Mouse (Mus musculus): ENCODE results near the gene Ankub1. TPM values are rescaled to one million over a fixed set of nuclear protein-coding genes. Genes with fewer than 3 reads are reported as not detected.

Ankub1 gene
- polyA plus RNA-seq (2012; rRNA removed) (not detected in 2 replicates), polyA plus RNA-seq (2014; fragmentation: Nextera tagmentation; extraction: Ambion mirVana) (0.07 TPM in 1 of 2 replicates, not detected in the other)

GRCm38 (mm10) chr3:57692719-57693118 is at the start of gene Ankub1:
Gene Ankub1, minus strand, starts transcription at chr3:57692799.
- H3K4me1 ChIP-seq (ENCODE audit: control insufficient read depth, insufficient read depth, low read length) = no peaks in the 10 kb centered on the region
- H3K36me3 ChIP-seq (ENCODE audit: control insufficient read depth, insufficient read depth, low read length) = no peaks in the 10 kb centered on the region
- no peak for TF ChIP-seq POLR2A (IDR thresholded peaks at IDR 0.05; ENCODE audit: borderline replicate concordance, extremely low read depth, insufficient read depth, insufficient read length)
- no peak within 1 kb of the TSS for H3K9ac ChIP-seq (ENCODE audit: low read depth, low read length, severe bottlenecking)
- no peak for ATAC-seq (ENCODE audit: low FRiP score, low read depth)
- no peaks in the 10 kb centered on the region for H3K9me3 ChIP-seq (ENCODE audit: control insufficient read depth, low read length)
- no peak within 1 kb of the TSS for H3K4me3 ChIP-seq (replicated peaks; ENCODE audit: low read length)
- H3K27me3 ChIP-seq (ENCODE audit: control insufficient read depth, insufficient read depth, low read length) = no peaks in the 10 kb centered on the region
- WGBS = 55% methylated on average over 2 of the region's 2 CpGs
- DNase-seq (ENCODE audit: low spot score) = no peak
- no peak within 1 kb of the TSS for H3K4me2 ChIP-seq (replicated peaks; ENCODE audit: low read depth, low read length, severe bottlenecking)
- no peak within 1 kb of the TSS for H3K27ac ChIP-seq (replicated peaks; ENCODE audit: low read depth, low read length)

- ATAC-seq (ENCODE audit: low FRiP score, low read depth) (no peak), DNase-seq (ENCODE audit: low spot score) (no peak)
- no peaks in the 10 kb centered on the region for H3K27me3 ChIP-seq (ENCODE audit: control insufficient read depth, insufficient read depth, low read length)
- WGBS = 98% methylated on average over 1 of the region's 1 CpGs
- no peaks in the 10 kb centered on the region for H3K9me3 ChIP-seq (ENCODE audit: control insufficient read depth, low read length)
- H3K4me1 ChIP-seq (ENCODE audit: control insufficient read depth, insufficient read depth, low read length) = 0 out of 2 replicates have a peak, but pooled peaks cover 10% of the 10 kb centered on the region
- H3K27ac ChIP-seq (replicated peaks; ENCODE audit: low read depth, low read length) = no peak overlapping the region
- no peak overlapping the region for H3K9ac ChIP-seq (ENCODE audit: low read depth, low read length, severe bottlenecking)
- TF ChIP-seq POLR2A (IDR thresholded peaks at IDR 0.05; ENCODE audit: borderline replicate concordance, extremely low read depth, insufficient read depth, insufficient read length) = no peak
- no peak overlapping the region for H3K4me3 ChIP-seq (replicated peaks; ENCODE audit: low read length)
- H3K4me2 ChIP-seq (replicated peaks; ENCODE audit: low read depth, low read length, severe bottlenecking) = no peak overlapping the region
- no peaks in the 10 kb centered on the region for H3K36me3 ChIP-seq (ENCODE audit: control insufficient read depth, insufficient read depth, low read length)
These were observed 47.2 kb upstream of the Ankub1 start for GRCm38 (mm10) chr3:57739830-57740229.

DNA sequence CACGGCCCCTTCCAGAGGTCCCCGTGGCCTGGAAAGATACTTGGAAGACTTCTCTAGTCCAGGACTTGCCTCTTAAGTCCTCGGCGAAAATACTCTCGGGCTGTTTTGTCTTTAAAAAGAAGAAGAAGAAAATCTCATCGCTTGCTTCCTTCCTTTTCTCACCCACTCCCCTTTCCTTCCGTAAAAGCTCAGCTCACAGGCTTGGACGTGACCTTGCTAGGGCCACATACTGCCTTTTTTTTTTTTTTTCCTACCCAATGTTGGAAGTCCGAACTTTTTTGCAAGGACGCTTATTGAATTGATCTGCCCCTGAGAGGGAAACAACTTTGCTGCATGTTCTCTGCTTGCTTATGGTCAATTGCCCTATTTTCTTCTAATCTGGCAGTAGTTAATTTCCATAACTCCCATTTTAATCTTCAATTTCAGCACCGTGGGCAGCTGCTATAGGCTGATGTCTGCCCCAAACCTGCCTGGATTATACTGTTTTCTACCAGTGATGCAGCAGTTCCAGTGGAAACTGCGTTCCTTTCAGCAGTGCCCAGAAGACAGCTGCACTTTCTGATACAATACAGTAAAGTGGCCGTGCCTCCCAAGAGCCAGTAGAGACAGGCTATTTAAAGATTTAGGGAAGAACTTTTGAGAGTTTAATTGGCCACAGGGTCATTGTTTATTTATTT is 44.0 kb upstream of the Ankub1 start:
- peak; percentile 22 for DNase-seq (ENCODE audit: low spot score)

GRCm38 (mm10) chr3:57735511-57736370 is 43.1 kb upstream of the Ankub1 start, which contains the start of gene Rnf13:
Gene Rnf13, plus strand, starts transcription at chr3:57736062.
- TF ChIP-seq POLR2A (IDR thresholded peaks at IDR 0.05; ENCODE audit: borderline replicate concordance, extremely low read depth, insufficient read depth, insufficient read length) = peak; percentile 58; the same call in 1 of the 2 replicates
- whole genome bisulfite sequencing = under 1% methylated on average over 59 of the region's 59 CpGs
- Histone ChIP-seq H3K4me3 (replicated peaks; ENCODE audit: low read length) (peak within 1 kb of the TSS; percentile 74), H3K9ac (ENCODE audit: low read depth, low read length, severe bottlenecking) (peak within 1 kb of the TSS; percentile 78), H3K36me3 (ENCODE audit: control insufficient read depth, insufficient read depth, low read length) (no peaks in the 10 kb centered on the region), H3K4me2 (replicated peaks; ENCODE audit: low read depth, low read length, severe bottlenecking) (peak within 1 kb of the TSS; percentile 70), H3K4me1 (ENCODE audit: control insufficient read depth, insufficient read depth, low read length) (0 out of 2 replicates have a peak, but pooled peaks cover 10% of the 10 kb centered on the region), H3K9me3 (ENCODE audit: control insufficient read depth, low read length) (no peaks in the 10 kb centered on the region), H3K27ac (replicated peaks; ENCODE audit: low read depth, low read length) (peak within 1 kb of the TSS; percentile 92), H3K27me3 (ENCODE audit: control insufficient read depth, insufficient read depth, low read length) (no peaks in the 10 kb centered on the region)
- DNase-seq (ENCODE audit: low spot score) (peak; percentile 96), ATAC-seq (ENCODE audit: low FRiP score, low read depth) (peak; percentile 99)

More for the DNA sequence above, 44.0 kb upstream of the Ankub1 start:
- TF ChIP-seq POLR2A (IDR thresholded peaks at IDR 0.05; ENCODE audit: borderline replicate concordance, extremely low read depth, insufficient read depth, insufficient read length) = no peak
- H3K27ac ChIP-seq (replicated peaks; ENCODE audit: low read depth, low read length) = peak overlapping the region; percentile 92
- H3K9me3 ChIP-seq (ENCODE audit: control insufficient read depth, low read length) = no peaks in the 10 kb centered on the region
- peak overlapping the region; percentile 74 for H3K4me3 ChIP-seq (replicated peaks; ENCODE audit: low read length)
- H3K9ac ChIP-seq (ENCODE audit: low read depth, low read length, severe bottlenecking) = peak overlapping the region; percentile 78
- peak overlapping the region; percentile 70 for H3K4me2 ChIP-seq (replicated peaks; ENCODE audit: low read depth, low read length, severe bottlenecking)
- H3K4me1 ChIP-seq (ENCODE audit: control insufficient read depth, insufficient read depth, low read length) = 0 out of 2 replicates have a peak, but pooled peaks cover 10% of the 10 kb centered on the region
- no peak for ATAC-seq (ENCODE audit: low FRiP score, low read depth)
- whole genome bisulfite sequencing = 2% methylated on average over 13 of the region's 13 CpGs
- H3K36me3 ChIP-seq (ENCODE audit: control insufficient read depth, insufficient read depth, low read length) = no peaks in the 10 kb centered on the region
- H3K27me3 ChIP-seq (ENCODE audit: control insufficient read depth, insufficient read depth, low read length) = no peaks in the 10 kb centered on the region

Measured in limb, embryonic 14.5 days (tissue).